Mouse (Mus musculus): Measurements from ENCODE around the gene Cpe. TPM values are rescaled to one million over a fixed set of nuclear protein-coding genes. Genes with fewer than 3 reads are reported as not detected.

Cpe gene
- total RNA-seq, 2 experiments from 2014 or later, result 3,120 to 3,267 TPM

- DNase-seq (ENCODE audit: extremely low spot score in 1 of 2, low spot score in 1 of 2), result no peak
Observed at GRCm38 (mm10) chr8:64596396-64596795, 96.5 kb downstream of the Cpe start.

- DNase-seq (ENCODE audit: extremely low spot score in 1 of 2, low spot score in 1 of 2), result no peak
Observed at GRCm38 (mm10) chr8:64590456-64590855, 102.4 kb downstream of the Cpe start.

- no peak for DNase-seq (ENCODE audit: extremely low spot score in 1 of 2, low spot score in 1 of 2)
Observed at GRCm38 (mm10) chr8:64582887-64583286, 110.0 kb downstream of the Cpe start.

GRCm38 (mm10) chr8:64578221-64578620 lies 114.6 kb downstream of the Cpe start:
- DNase-seq (ENCODE audit: extremely low spot score in 1 of 2, low spot score in 1 of 2), result no peak

GRCm38 (mm10) chr8:64575001-64575400 lies 117.9 kb downstream of the Cpe start:
- DNase-seq (ENCODE audit: extremely low spot score in 1 of 2, low spot score in 1 of 2), result no peak

- DNase-seq (ENCODE audit: extremely low spot score in 1 of 2, low spot score in 1 of 2), result no peak
Observed at GRCm38 (mm10) chr8:64548054-64548850, 144.6 kb downstream of the Cpe start.

GRCm38 (mm10) chr8:64543441-64543840 lies 149.4 kb downstream of the Cpe start:
- DNase-seq (ENCODE audit: extremely low spot score in 1 of 2, low spot score in 1 of 2), result no peak

Other genes with a start within 250 kb of the Cpe start
- gene Msmo1, start 40.7 kb upstream of the Cpe start, total RNA-seq (2021), result 100 to 1,000 TPM in 1 of 2 experiments, 10 to 100 TPM in 1; 98.9 to 101 TPM
- gene Klhl2, start 157.0 kb upstream of the Cpe start, total RNA-seq (2021), result 100 to 1,000 TPM; 266 to 309 TPM

Data from layer of hippocampus, postnatal 25 days (tissue).